Mouse (Mus musculus): ENCODE measurements around the gene 1110002E22Rik. TPM values are rescaled to one million over a fixed set of nuclear protein-coding genes. Genes with fewer than 3 reads are reported as not detected.

The 1110002E22Rik gene
- polyA plus RNA-seq, 1 experiment from 2014 or later: 1.9 TPM

GRCm38 (mm10) chr3:138114106-138114505, 49.3 kb downstream of the 1110002E22Rik start:
- WGBS: 80% methylated on average over 17 of the region's 17 CpGs
- Histone ChIP-seq H3K27me3 (no peaks in the 10 kb centered on the region), H3K9me3 (replicated peaks) (no peaks in the 10 kb centered on the region), H3K27ac (replicated peaks) (no peak overlapping the region), H3K4me3 (replicated peaks) (no peak overlapping the region), H3K36me3 (no peaks in the 10 kb centered on the region), H3K9ac (no peak overlapping the region), H3K4me2 (replicated peaks) (no peak overlapping the region), H3K4me1 (no peaks in the 10 kb centered on the region)
- ATAC-seq (ENCODE audit: insufficient number of reproducible peaks, low FRiP score, low TSS enrichment, low read depth): no peak

- no peaks in the 10 kb centered on the region for H3K27me3 ChIP-seq
- no peaks in the 10 kb centered on the region for H3K9me3 ChIP-seq (replicated peaks)
- WGBS: 85% methylated on average over 4 of the region's 4 CpGs
- no peak overlapping the region for H3K27ac ChIP-seq (replicated peaks)
- no peaks in the 10 kb centered on the region for H3K4me1 ChIP-seq
- ATAC-seq (ENCODE audit: insufficient number of reproducible peaks, low FRiP score, low TSS enrichment, low read depth): no peak
- H3K4me3 ChIP-seq (replicated peaks): no peak overlapping the region
- H3K9ac ChIP-seq: no peak overlapping the region
- no peak overlapping the region for H3K4me2 ChIP-seq (replicated peaks)
- H3K36me3 ChIP-seq: no peaks in the 10 kb centered on the region
Measured at GRCm38 (mm10) chr3:138116871-138117270, 52.0 kb downstream of the 1110002E22Rik start.

- H3K4me3 ChIP-seq (replicated peaks): no peak overlapping the region
- H3K9ac ChIP-seq: no peak overlapping the region
- no peak overlapping the region for H3K27ac ChIP-seq (replicated peaks)
- 76% methylated on average over 6 of the region's 6 CpGs for WGBS
- no peaks in the 10 kb centered on the region for H3K9me3 ChIP-seq (replicated peaks)
- no peaks in the 10 kb centered on the region for H3K4me1 ChIP-seq
- H3K4me2 ChIP-seq (replicated peaks): no peak overlapping the region
- H3K36me3 ChIP-seq: no peaks in the 10 kb centered on the region
- ATAC-seq (ENCODE audit: insufficient number of reproducible peaks, low FRiP score, low TSS enrichment, low read depth): no peak
- no peaks in the 10 kb centered on the region for H3K27me3 ChIP-seq
Measured at GRCm38 (mm10) chr3:138118392-138118791, 53.5 kb downstream of the 1110002E22Rik start.

- Histone ChIP-seq H3K36me3 (no peaks in the 10 kb centered on the region), H3K4me2 (replicated peaks) (no peak overlapping the region), H3K9ac (no peak overlapping the region), H3K4me3 (replicated peaks) (no peak overlapping the region), H3K9me3 (replicated peaks) (no peaks in the 10 kb centered on the region), H3K27ac (replicated peaks) (no peak overlapping the region), H3K27me3 (no peaks in the 10 kb centered on the region), H3K4me1 (no peaks in the 10 kb centered on the region)
- WGBS: 74% methylated on average over 14 of the region's 14 CpGs
- ATAC-seq (ENCODE audit: insufficient number of reproducible peaks, low FRiP score, low TSS enrichment, low read depth): no peak
Measured at GRCm38 (mm10) chr3:138118831-138119230, 54.0 kb downstream of the 1110002E22Rik start.

GRCm38 (mm10) chr3:138119444-138120105, 54.7 kb downstream of the 1110002E22Rik start:
- Histone ChIP-seq H3K4me2 (replicated peaks) (no peak overlapping the region), H3K36me3 (no peaks in the 10 kb centered on the region), H3K9me3 (replicated peaks) (no peaks in the 10 kb centered on the region), H3K9ac (no peak overlapping the region), H3K4me1 (no peaks in the 10 kb centered on the region), H3K27me3 (no peaks in the 10 kb centered on the region), H3K4me3 (replicated peaks) (no peak overlapping the region), H3K27ac (replicated peaks) (no peak overlapping the region)
- 89% methylated on average over 16 of the region's 16 CpGs for WGBS
- ATAC-seq (ENCODE audit: insufficient number of reproducible peaks, low FRiP score, low TSS enrichment, low read depth): no peak

GRCm38 (mm10) chr3:138121461-138121860, 56.6 kb downstream of the 1110002E22Rik start:
- H3K36me3 ChIP-seq: no peaks in the 10 kb centered on the region
- no peak overlapping the region for H3K27ac ChIP-seq (replicated peaks)
- H3K9ac ChIP-seq: no peak overlapping the region
- no peaks in the 10 kb centered on the region for H3K9me3 ChIP-seq (replicated peaks)
- no peak overlapping the region for H3K4me2 ChIP-seq (replicated peaks)
- 90% methylated on average over 2 of the region's 2 CpGs for WGBS
- H3K4me1 ChIP-seq: no peaks in the 10 kb centered on the region
- H3K4me3 ChIP-seq (replicated peaks): no peak overlapping the region
- H3K27me3 ChIP-seq: no peaks in the 10 kb centered on the region
- no peak for ATAC-seq (ENCODE audit: insufficient number of reproducible peaks, low FRiP score, low TSS enrichment, low read depth)

GRCm38 (mm10) chr3:138123842-138124241, 59.0 kb downstream of the 1110002E22Rik start:
- Histone ChIP-seq H3K4me3 (replicated peaks) (no peak overlapping the region), H3K27ac (replicated peaks) (no peak overlapping the region), H3K27me3 (no peaks in the 10 kb centered on the region), H3K36me3 (no peaks in the 10 kb centered on the region), H3K4me1 (no peaks in the 10 kb centered on the region), H3K4me2 (replicated peaks) (no peak overlapping the region), H3K9ac (no peak overlapping the region), H3K9me3 (replicated peaks) (no peaks in the 10 kb centered on the region)
- 78% methylated on average over 10 of the region's 10 CpGs for WGBS
- ATAC-seq (ENCODE audit: insufficient number of reproducible peaks, low FRiP score, low TSS enrichment, low read depth): no peak

- no peak overlapping the region for H3K4me2 ChIP-seq (replicated peaks)
- H3K36me3 ChIP-seq: no peaks in the 10 kb centered on the region
- no peak overlapping the region for H3K27ac ChIP-seq (replicated peaks)
- no peaks in the 10 kb centered on the region for H3K9me3 ChIP-seq (replicated peaks)
- WGBS: 91% methylated on average over 6 of the region's 6 CpGs
- no peaks in the 10 kb centered on the region for H3K4me1 ChIP-seq
- no peak overlapping the region for H3K4me3 ChIP-seq (replicated peaks)
- H3K27me3 ChIP-seq: no peaks in the 10 kb centered on the region
- ATAC-seq (ENCODE audit: insufficient number of reproducible peaks, low FRiP score, low TSS enrichment, low read depth): no peak
- H3K9ac ChIP-seq: no peak overlapping the region
Measured at GRCm38 (mm10) chr3:138129110-138129509, 64.3 kb downstream of the 1110002E22Rik start.

GRCm38 (mm10) chr3:138130692-138131091, 65.8 kb downstream of the 1110002E22Rik start:
- Histone ChIP-seq H3K4me1 (no peaks in the 10 kb centered on the region), H3K4me3 (replicated peaks) (no peak overlapping the region), H3K36me3 (no peaks in the 10 kb centered on the region), H3K9me3 (replicated peaks) (no peaks in the 10 kb centered on the region), H3K27ac (replicated peaks) (no peak overlapping the region), H3K9ac (no peak overlapping the region), H3K27me3 (no peaks in the 10 kb centered on the region), H3K4me2 (replicated peaks) (no peak overlapping the region)
- ATAC-seq (ENCODE audit: insufficient number of reproducible peaks, low FRiP score, low TSS enrichment, low read depth): no peak
- WGBS: 84% methylated on average over 1 of the region's 1 CpGs

Other genes with a start within 250 kb of the 1110002E22Rik start
- gene H2afz, start 200.6 kb upstream of the 1110002E22Rik start, polyA plus RNA-seq (2015; fragmentation: Nextera tagmentation; extraction: Ambion mirVana): 1,249 and 1,332 TPM in 2 replicates
- gene Dnajb14, start 197.4 kb upstream of the 1110002E22Rik start, polyA plus RNA-seq (2015; fragmentation: Nextera tagmentation; extraction: Ambion mirVana): 13.6 and 13.9 TPM in 2 replicates
- gene Lamtor3, start 146.5 kb upstream of the 1110002E22Rik start, polyA plus RNA-seq (2015; fragmentation: Nextera tagmentation; extraction: Ambion mirVana): 110 and 116 TPM in 2 replicates
- gene Dapp1, start 83.5 kb upstream of the 1110002E22Rik start, polyA plus RNA-seq (2015; fragmentation: Nextera tagmentation; extraction: Ambion mirVana): 11.5 and 15.9 TPM in 2 replicates
- gene Gm5105, start 2.3 kb downstream of the 1110002E22Rik start, polyA plus RNA-seq (2015; fragmentation: Nextera tagmentation; extraction: Ambion mirVana): 0.17 and 0.35 TPM in 2 replicates
- 7.7 and 10.8 TPM in 2 replicates for gene Trmt10a, start 78.4 kb downstream of the 1110002E22Rik start, polyA plus RNA-seq (2015; fragmentation: Nextera tagmentation; extraction: Ambion mirVana)
- gene Mttp, start 79.9 kb downstream of the 1110002E22Rik start, polyA plus RNA-seq (2015; fragmentation: Nextera tagmentation; extraction: Ambion mirVana): 7.9 and 8.7 TPM in 2 replicates
- gene 4930579F01Rik, start 128.8 kb downstream of the 1110002E22Rik start, polyA plus RNA-seq (2015; fragmentation: Nextera tagmentation; extraction: Ambion mirVana): 0.12 and 0.36 TPM in 2 replicates
- gene Adh7, start 152.7 kb downstream of the 1110002E22Rik start, polyA plus RNA-seq (2015; fragmentation: Nextera tagmentation; extraction: Ambion mirVana): 8.1 and 8.7 TPM in 2 replicates
- 30.5 and 31.6 TPM in 2 replicates for gene Adh1, start 195.9 kb downstream of the 1110002E22Rik start, polyA plus RNA-seq (2015; fragmentation: Nextera tagmentation; extraction: Ambion mirVana)
- gene Adh6a, start 248.2 kb downstream of the 1110002E22Rik start, polyA plus RNA-seq (2015; fragmentation: Nextera tagmentation; extraction: Ambion mirVana): 0.40 TPM in 1 of 2 replicates, not detected in the other